Comparison of ENCODE assay signal across 20 mouse cellular contexts in genomic region chr2:157371696-157372095, GRCm38 (mm10). TPM values are rescaled to one million over a fixed set of nuclear protein-coding genes. Genes with fewer than 3 reads are reported as not detected.
DNase-seq lines count a peak whose midpoint lies in the region; ATAC-seq lines count a peak whose summit lies in the region.
"Had no signal": no experiment of that assay in that cellular context is flagged by ENCODE, and none has a peak within 500 bp of the region (broad histone marks: within the 10 kb centered on the region; RNA-seq: fewer than 3 reads in every experiment).

No protein-coding gene starts in this region.

- ATAC-seq in kidney, embryonic 15.5 days (replicated peaks; ENCODE audit: low FRiP score), result no peak
- no peak for ATAC-seq in neural tube, embryonic 13.5 days (ENCODE audit: low read depth)
- ATAC-seq in forebrain, embryonic 14.5 days, result no peak
- ATAC-seq: forebrain, embryonic 15.5 days had no signal

- H3K4me3 ChIP-seq in kidney, embryonic 15.5 days (replicated peaks), result no peak overlapping the region
- no peak overlapping the region for H3K4me3 ChIP-seq in neural tube, embryonic 13.5 days
- no peak overlapping the region for H3K4me3 ChIP-seq in forebrain, embryonic 14.5 days (ENCODE audit: low read depth, low read length)
- H3K4me3 ChIP-seq: forebrain, embryonic 15.5 days; layer of hippocampus, adult 2 months; left cerebral cortex, adult 2 months; limb, embryonic 12.5 days had no signal

- peak; percentile 36 for DNase-seq in gastrocnemius, postnatal 25 days
- DNase-seq in gastrocnemius, postnatal 36 days, result no peak
- DNase-seq in kidney, adult 9 months, result peak; percentile 26
- no peak for DNase-seq in neural tube, embryonic 10.5 days (ENCODE audit: extremely low spot score, low spot score)
- DNase-seq in frontal cortex, postnatal 25 days (ENCODE audit: low spot score in 2 of 2), result no peak
- DNase-seq in forebrain, embryonic 14.5 days (ENCODE audit: low spot score), result no peak
- DNase-seq: B cell, adult 2 months; cerebellum, adult 9-11 months; heart, postnatal 10 days; lung, adult 2 months; thymus, postnatal 4 days had no signal

- H3K9me3 ChIP-seq in kidney, embryonic 15.5 days (replicated peaks), result no peaks in the 10 kb centered on the region
- H3K9me3 ChIP-seq in neural tube, embryonic 13.5 days, result no peaks in the 10 kb centered on the region
- H3K9me3 ChIP-seq in forebrain, embryonic 14.5 days (replicated peaks; ENCODE audit: control insufficient read depth, low read length), result no peaks in the 10 kb centered on the region
- H3K9me3 ChIP-seq: forebrain, embryonic 15.5 days; limb, embryonic 12.5 days had no signal

- H3K9ac ChIP-seq in kidney, embryonic 15.5 days, result no peak overlapping the region
- H3K9ac ChIP-seq in neural tube, embryonic 13.5 days, result 0 out of 2 replicates have a peak overlapping the region, but pooled peaks have one; percentile 12
- no peak overlapping the region for H3K9ac ChIP-seq in forebrain, embryonic 14.5 days (ENCODE audit: low read length)
- H3K9ac ChIP-seq: forebrain, embryonic 15.5 days; limb, embryonic 12.5 days had no signal

- H3K27ac ChIP-seq in kidney, embryonic 15.5 days, result no peak overlapping the region
- H3K27ac ChIP-seq in neural tube, embryonic 13.5 days (replicated peaks), result no peak overlapping the region
- H3K27ac ChIP-seq in forebrain, embryonic 14.5 days (ENCODE audit: low read depth, low read length), result no peak overlapping the region
- H3K27ac ChIP-seq: forebrain, embryonic 15.5 days; layer of hippocampus, adult 2 months; left cerebral cortex, adult 2 months; limb, embryonic 12.5 days had no signal

- H3K36me3 ChIP-seq in kidney, embryonic 15.5 days, result peaks cover 19% of the 10 kb centered on the region
- H3K36me3 ChIP-seq in neural tube, embryonic 13.5 days, result no peaks in the 10 kb centered on the region
- peaks cover 9% of the 10 kb centered on the region; the same call in 1 of the 2 replicates for H3K36me3 ChIP-seq in forebrain, embryonic 14.5 days (ENCODE audit: control insufficient read depth, insufficient read depth, low read length)
- H3K36me3 ChIP-seq: forebrain, embryonic 15.5 days had no signal

- 72% methylated on average over 6 of the region's 6 CpGs for WGBS in kidney, embryonic 15.5 days
- WGBS in neural tube, embryonic 13.5 days, result 82% methylated on average over 6 of the region's 6 CpGs
- WGBS in forebrain, embryonic 14.5 days, result 81% methylated on average over 6 of the region's 6 CpGs

- intact Hi-C loops in gastrocnemius, postnatal 36 days (cut with DNase I), result no loop called here

- H3K4me2 ChIP-seq in kidney, embryonic 15.5 days, result no peak overlapping the region
- H3K4me2 ChIP-seq in neural tube, embryonic 13.5 days, result no peak overlapping the region
- H3K4me2 ChIP-seq in forebrain, embryonic 14.5 days (ENCODE audit: low read length), result no peak overlapping the region
- H3K4me2 ChIP-seq: forebrain, embryonic 15.5 days; limb, embryonic 12.5 days had no signal

- peaks cover 43% of the 10 kb centered on the region for H3K4me1 ChIP-seq in kidney, embryonic 15.5 days
- H3K4me1 ChIP-seq in neural tube, embryonic 13.5 days (replicated peaks), result peaks cover 52% of the 10 kb centered on the region
- peaks cover 25% of the 10 kb centered on the region for H3K4me1 ChIP-seq in forebrain, embryonic 14.5 days (ENCODE audit: control insufficient read depth, insufficient read depth, low read length)

- H3K27me3 ChIP-seq in kidney, embryonic 15.5 days, result no peaks in the 10 kb centered on the region
- no peaks in the 10 kb centered on the region for H3K27me3 ChIP-seq in neural tube, embryonic 13.5 days
- no peaks in the 10 kb centered on the region for H3K27me3 ChIP-seq in forebrain, embryonic 14.5 days (replicated peaks; ENCODE audit: control insufficient read depth, insufficient read depth, low read length)
- H3K27me3 ChIP-seq: forebrain, embryonic 15.5 days; limb, embryonic 12.5 days had no signal

RNA-seq across cellular contexts. Expression of gene Manbal, which starts 4.3 kb away (rescaled TPM):
- 10 to 100 TPM; 12.5 to 15.7 TPM for total RNA-seq in gastrocnemius, postnatal 25 days (2021)
- total RNA-seq in gastrocnemius, postnatal 36 days (2021), result 10 to 100 TPM; 15.3 to 15.6 TPM
- 71.7 and 81.2 TPM in 2 replicates for polyA plus RNA-seq in kidney, embryonic 15.5 days (2015; fragmentation: Nextera tagmentation; extraction: Ambion mirVana)
- 77.6 and 89.9 TPM in 2 replicates for polyA plus RNA-seq in neural tube, embryonic 13.5 days (2015; fragmentation: Nextera tagmentation; extraction: Ambion mirVana)
- 72.7 and 78.5 TPM in 2 replicates for polyA plus RNA-seq in forebrain, embryonic 14.5 days (2014; fragmentation: Nextera tagmentation; extraction: Ambion mirVana)

RNA-seq across cellular contexts. Expression of gene Ghrh, which starts 24.4 kb away (rescaled TPM):
- not detected for total RNA-seq in gastrocnemius, postnatal 25 days (2021)
- not detected for total RNA-seq in gastrocnemius, postnatal 36 days (2021)
- 0.35 TPM in 1 of 2 replicates, not detected in the other for polyA plus RNA-seq in kidney, embryonic 15.5 days (2015; fragmentation: Nextera tagmentation; extraction: Ambion mirVana)
- polyA plus RNA-seq in neural tube, embryonic 13.5 days (2015; fragmentation: Nextera tagmentation; extraction: Ambion mirVana), result 0.57 and 0.68 TPM in 2 replicates
- polyA plus RNA-seq in forebrain, embryonic 14.5 days (2014; fragmentation: Nextera tagmentation; extraction: Ambion mirVana), result 1.1 and 2.5 TPM in 2 replicates
- total RNA-seq: adrenal gland, postnatal 4 days; granulocyte monocyte progenitor cell, adult 5-6 weeks; heart, postnatal 10 days; layer of hippocampus, adult 2 months; left cerebral cortex, adult 2 months had no signal
- polyA plus RNA-seq: limb, embryonic 12.5 days; lung, adult 2 months; stomach, embryonic 14.5 days had no signal

RNA-seq across cellular contexts. Expression of gene Src, which starts 46.5 kb away (rescaled TPM):
- 1 to 10 TPM; 3.1 to 3.6 TPM for total RNA-seq in gastrocnemius, postnatal 25 days (2021)
- total RNA-seq in gastrocnemius, postnatal 36 days (2021), result 1 to 10 TPM; 2.9 to 3.5 TPM
- 17.6 and 18.2 TPM in 2 replicates for polyA plus RNA-seq in kidney, embryonic 15.5 days (2015; fragmentation: Nextera tagmentation; extraction: Ambion mirVana)
- polyA plus RNA-seq in neural tube, embryonic 13.5 days (2015; fragmentation: Nextera tagmentation; extraction: Ambion mirVana), result 32.0 and 32.5 TPM in 2 replicates
- 30.1 and 31.0 TPM in 2 replicates for polyA plus RNA-seq in forebrain, embryonic 14.5 days (2014; fragmentation: Nextera tagmentation; extraction: Ambion mirVana)

Comparison
In these comparisons a context has a peak if more than half of its experiments do, and no peak if none do; other contexts are left out.
1. DNase-seq: peak in gastrocnemius, postnatal 25 days (single experiment) and kidney, adult 9 months (single experiment); none in gastrocnemius, postnatal 36 days (0 of 2), neural tube, embryonic 10.5 days (single experiment), frontal cortex, postnatal 25 days (0 of 2) and forebrain, embryonic 14.5 days (single experiment).